Mouse (Mus musculus): Measurements from ENCODE around the gene Col25a1. TPM values are rescaled to one million over a fixed set of nuclear protein-coding genes. Genes with fewer than 3 reads are reported as not detected.
A peak's percentile ranks its signal among the peaks of the same experiment; 100 is the strongest.

Col25a1 gene
- polyA plus RNA-seq, 1 experiment from 2014 or later, result 6.3 TPM

GRCm38 (mm10) chr3:130370167-130370566 lies 238.9 kb downstream of the Col25a1 start:
- no peaks in the 10 kb centered on the region for H3K4me1 ChIP-seq (replicated peaks; ENCODE audit: control insufficient read depth, insufficient read depth, low read length)
- DNase-seq (ENCODE audit: low spot score) (no peak), ATAC-seq (ENCODE audit: low FRiP score) (no peak)
- no peaks in the 10 kb centered on the region for H3K27me3 ChIP-seq (ENCODE audit: control insufficient read depth, insufficient read depth, low read length)
- H3K4me2 ChIP-seq (replicated peaks), result no peak overlapping the region
- H3K9ac ChIP-seq, result no peak overlapping the region
- no peak overlapping the region for H3K27ac ChIP-seq
- H3K4me3 ChIP-seq (replicated peaks; ENCODE audit: low read length), result no peak overlapping the region
- WGBS, result 77% methylated on average over 5 of the region's 5 CpGs
- H3K36me3 ChIP-seq (replicated peaks; ENCODE audit: control insufficient read depth, insufficient read depth), result no peaks in the 10 kb centered on the region
- H3K9me3 ChIP-seq (ENCODE audit: control insufficient read depth, low read length), result no peaks in the 10 kb centered on the region

DNA sequence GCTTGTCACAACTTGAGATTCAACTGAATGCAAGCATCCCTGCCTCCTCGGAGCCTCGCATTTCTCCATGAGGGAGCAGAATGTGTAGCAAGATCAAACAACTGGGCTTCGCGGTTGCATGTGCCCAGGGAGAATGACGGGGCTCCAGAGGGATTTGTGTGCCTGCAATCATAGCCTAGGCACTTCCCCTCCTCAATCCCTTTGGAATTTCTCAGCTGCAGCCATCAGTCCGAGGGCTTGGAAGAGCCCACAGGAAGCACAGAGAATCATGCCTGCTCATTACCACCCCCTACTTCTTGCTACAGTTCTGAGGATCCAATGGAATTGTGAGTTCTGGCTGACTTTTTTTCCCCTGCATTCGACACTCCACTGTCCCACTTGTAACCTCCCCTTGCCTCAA lies 241.8 kb downstream of the Col25a1 start:
- Histone ChIP-seq H3K9ac (no peak overlapping the region), H3K27ac (no peak overlapping the region), H3K9me3 (ENCODE audit: control insufficient read depth, low read length) (no peaks in the 10 kb centered on the region), H3K4me2 (replicated peaks) (no peak overlapping the region), H3K36me3 (replicated peaks; ENCODE audit: control insufficient read depth, insufficient read depth) (no peaks in the 10 kb centered on the region), H3K4me3 (replicated peaks; ENCODE audit: low read length) (no peak overlapping the region), H3K4me1 (replicated peaks; ENCODE audit: control insufficient read depth, insufficient read depth, low read length) (no peaks in the 10 kb centered on the region), H3K27me3 (ENCODE audit: control insufficient read depth, insufficient read depth, low read length) (no peaks in the 10 kb centered on the region)
- no peak for ATAC-seq (ENCODE audit: low FRiP score)
- DNase-seq (ENCODE audit: low spot score), result no peak
- 75% methylated on average over 7 of the region's 7 CpGs for whole genome bisulfite sequencing

DNA sequence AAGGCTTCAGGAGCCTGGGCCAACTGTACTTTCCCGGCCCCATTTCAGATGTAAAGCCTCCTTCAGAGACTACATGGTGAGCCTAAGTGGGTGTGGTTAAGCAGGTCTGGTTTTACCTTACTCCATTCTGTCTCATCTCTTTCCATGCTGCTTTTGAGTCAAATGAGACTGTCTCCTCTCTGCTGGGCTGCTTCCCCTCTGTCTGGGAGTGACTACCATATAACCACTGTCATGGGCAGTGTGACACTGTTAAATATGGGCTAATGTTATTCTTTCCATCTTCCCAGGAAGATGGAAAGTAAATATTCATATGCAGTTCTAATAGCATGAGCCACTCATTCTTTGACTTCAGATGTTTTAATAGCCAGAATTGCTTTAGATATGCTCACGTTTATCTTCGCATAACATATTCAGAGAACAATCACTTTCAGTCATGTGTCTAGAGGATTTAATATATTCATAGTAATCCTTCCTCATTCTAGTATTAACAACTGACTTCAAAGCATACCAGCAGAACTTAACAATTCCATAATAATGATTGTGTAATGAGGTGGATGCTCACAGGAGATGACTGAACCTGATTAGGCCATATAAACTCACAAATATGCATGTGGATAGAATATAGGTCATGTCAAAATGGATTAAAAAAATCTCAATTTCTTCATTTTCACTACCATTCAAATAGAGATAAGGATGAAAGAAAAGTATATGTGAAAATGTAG lies 243.5 kb downstream of the Col25a1 start:
- H3K36me3 ChIP-seq (replicated peaks; ENCODE audit: control insufficient read depth, insufficient read depth), result no peaks in the 10 kb centered on the region
- DNase-seq (ENCODE audit: low spot score) (no peak), ATAC-seq (ENCODE audit: low FRiP score) (no peak)
- no peak overlapping the region for H3K4me2 ChIP-seq (replicated peaks)
- WGBS, result 85% methylated on average over 3 of the region's 3 CpGs
- no peak overlapping the region for H3K27ac ChIP-seq
- no peaks in the 10 kb centered on the region for H3K9me3 ChIP-seq (ENCODE audit: control insufficient read depth, low read length)
- no peaks in the 10 kb centered on the region for H3K4me1 ChIP-seq (replicated peaks; ENCODE audit: control insufficient read depth, insufficient read depth, low read length)
- no peak overlapping the region for H3K4me3 ChIP-seq (replicated peaks; ENCODE audit: low read length)
- no peaks in the 10 kb centered on the region for H3K27me3 ChIP-seq (ENCODE audit: control insufficient read depth, insufficient read depth, low read length)
- no peak overlapping the region for H3K9ac ChIP-seq

- WGBS, result 96% methylated on average over 5 of the region's 5 CpGs
- no peak overlapping the region for H3K27ac ChIP-seq
- no peaks in the 10 kb centered on the region for H3K36me3 ChIP-seq (replicated peaks; ENCODE audit: control insufficient read depth, insufficient read depth)
- no peaks in the 10 kb centered on the region for H3K9me3 ChIP-seq (ENCODE audit: control insufficient read depth, low read length)
- H3K9ac ChIP-seq, result no peak overlapping the region
- no peak overlapping the region for H3K4me3 ChIP-seq (replicated peaks; ENCODE audit: low read length)
- ATAC-seq (ENCODE audit: low FRiP score), result no peak
- no peak for DNase-seq (ENCODE audit: low spot score)
- no peaks in the 10 kb centered on the region for H3K27me3 ChIP-seq (ENCODE audit: control insufficient read depth, insufficient read depth, low read length)
- H3K4me2 ChIP-seq (replicated peaks), result no peak overlapping the region
- no peaks in the 10 kb centered on the region for H3K4me1 ChIP-seq (replicated peaks; ENCODE audit: control insufficient read depth, insufficient read depth, low read length)
Observed at GRCm38 (mm10) chr3:130377786-130378185, 246.5 kb downstream of the Col25a1 start.

- no peak for ATAC-seq (ENCODE audit: low FRiP score)
- no peaks in the 10 kb centered on the region for H3K36me3 ChIP-seq (replicated peaks; ENCODE audit: control insufficient read depth, insufficient read depth)
- H3K4me1 ChIP-seq (replicated peaks; ENCODE audit: control insufficient read depth, insufficient read depth, low read length), result no peaks in the 10 kb centered on the region
- DNase-seq (ENCODE audit: low spot score), result no peak
- WGBS, result 33% methylated on average over 9 of the region's 9 CpGs
- H3K9me3 ChIP-seq (ENCODE audit: control insufficient read depth, low read length), result no peaks in the 10 kb centered on the region
- H3K4me3 ChIP-seq (replicated peaks; ENCODE audit: low read length), result no peak overlapping the region
- no peak overlapping the region for H3K27ac ChIP-seq
- H3K4me2 ChIP-seq (replicated peaks), result no peak overlapping the region
- no peak overlapping the region for H3K9ac ChIP-seq
- H3K27me3 ChIP-seq (ENCODE audit: control insufficient read depth, insufficient read depth, low read length), result no peaks in the 10 kb centered on the region
Observed at GRCm38 (mm10) chr3:130378626-130379025, 247.3 kb downstream of the Col25a1 start.

- Histone ChIP-seq H3K4me3 (replicated peaks; ENCODE audit: low read length) (no peak overlapping the region), H3K4me2 (replicated peaks) (no peak overlapping the region), H3K9ac (no peak overlapping the region), H3K27ac (peak overlapping the region; percentile 9; the same call in 1 of the 2 replicates), H3K27me3 (ENCODE audit: control insufficient read depth, insufficient read depth, low read length) (no peaks in the 10 kb centered on the region), H3K4me1 (replicated peaks; ENCODE audit: control insufficient read depth, insufficient read depth, low read length) (no peaks in the 10 kb centered on the region), H3K36me3 (replicated peaks; ENCODE audit: control insufficient read depth, insufficient read depth) (no peaks in the 10 kb centered on the region), H3K9me3 (ENCODE audit: control insufficient read depth, low read length) (no peaks in the 10 kb centered on the region)
- 66% methylated on average over 5 of the region's 5 CpGs for WGBS
- ATAC-seq (ENCODE audit: low FRiP score), result no peak
- DNase-seq (ENCODE audit: low spot score), result no peak
Observed at GRCm38 (mm10) chr3:130380299-130380845, 249.1 kb downstream of the Col25a1 start.

- WGBS, result 90% methylated on average over 5 of the region's 5 CpGs
- Histone ChIP-seq H3K27me3 (ENCODE audit: control insufficient read depth, insufficient read depth, low read length) (no peaks in the 10 kb centered on the region), H3K27ac (no peak overlapping the region), H3K9me3 (ENCODE audit: control insufficient read depth, low read length) (no peaks in the 10 kb centered on the region), H3K9ac (no peak overlapping the region), H3K36me3 (replicated peaks; ENCODE audit: control insufficient read depth, insufficient read depth) (no peaks in the 10 kb centered on the region), H3K4me2 (replicated peaks) (no peak overlapping the region), H3K4me1 (replicated peaks; ENCODE audit: control insufficient read depth, insufficient read depth, low read length) (no peaks in the 10 kb centered on the region), H3K4me3 (replicated peaks; ENCODE audit: low read length) (no peak overlapping the region)
- no peak for DNase-seq (ENCODE audit: low spot score)
- ATAC-seq (ENCODE audit: low FRiP score), result no peak
Observed at GRCm38 (mm10) chr3:130381691-130382090, 250.4 kb downstream of the Col25a1 start.

DNA sequence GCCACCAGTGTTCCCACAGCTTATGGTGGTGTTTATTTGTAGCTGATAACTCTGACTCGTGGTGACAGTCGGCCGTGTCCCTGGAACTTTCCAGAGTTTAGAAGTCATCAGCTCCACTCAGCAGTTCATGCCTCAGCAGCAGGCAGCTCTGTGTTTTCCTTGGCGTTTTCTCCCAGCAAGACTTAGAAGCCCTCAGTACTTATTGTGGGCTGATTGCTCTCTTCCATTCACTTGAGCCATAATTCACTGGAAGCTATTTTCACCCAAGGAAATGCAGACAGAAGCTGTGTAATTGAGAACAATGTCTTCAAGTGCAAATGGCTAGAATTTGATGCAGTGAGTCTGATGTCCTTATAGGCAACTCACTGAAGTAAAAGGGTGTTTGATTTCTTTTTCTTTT lies 254.6 kb downstream of the Col25a1 start:
- H3K27me3 ChIP-seq (ENCODE audit: control insufficient read depth, insufficient read depth, low read length), result no peaks in the 10 kb centered on the region
- H3K4me2 ChIP-seq (replicated peaks), result no peak overlapping the region
- DNase-seq (ENCODE audit: low spot score) (no peak), ATAC-seq (ENCODE audit: low FRiP score) (no peak)
- no peak overlapping the region for H3K4me3 ChIP-seq (replicated peaks; ENCODE audit: low read length)
- no peak overlapping the region for H3K27ac ChIP-seq
- H3K4me1 ChIP-seq (replicated peaks; ENCODE audit: control insufficient read depth, insufficient read depth, low read length), result no peaks in the 10 kb centered on the region
- no peak overlapping the region for H3K9ac ChIP-seq
- 63% methylated on average over 4 of the region's 4 CpGs for WGBS
- no peaks in the 10 kb centered on the region for H3K9me3 ChIP-seq (ENCODE audit: control insufficient read depth, low read length)
- H3K36me3 ChIP-seq (replicated peaks; ENCODE audit: control insufficient read depth, insufficient read depth), result no peaks in the 10 kb centered on the region

GRCm38 (mm10) chr3:130387156-130387555 lies 255.9 kb downstream of the Col25a1 start:
- no peak overlapping the region for H3K4me3 ChIP-seq (replicated peaks; ENCODE audit: low read length)
- DNase-seq (ENCODE audit: low spot score), result no peak
- H3K4me1 ChIP-seq (replicated peaks; ENCODE audit: control insufficient read depth, insufficient read depth, low read length), result no peaks in the 10 kb centered on the region
- no peaks in the 10 kb centered on the region for H3K27me3 ChIP-seq (ENCODE audit: control insufficient read depth, insufficient read depth, low read length)
- H3K36me3 ChIP-seq (replicated peaks; ENCODE audit: control insufficient read depth, insufficient read depth), result no peaks in the 10 kb centered on the region
- ATAC-seq (ENCODE audit: low FRiP score), result no peak
- no peak overlapping the region for H3K9ac ChIP-seq
- WGBS, result 85% methylated on average over 4 of the region's 4 CpGs
- no peak overlapping the region for H3K27ac ChIP-seq
- H3K4me2 ChIP-seq (replicated peaks), result no peak overlapping the region
- H3K9me3 ChIP-seq (ENCODE audit: control insufficient read depth, low read length), result no peaks in the 10 kb centered on the region

Data from hindbrain, embryonic 14.5 days (tissue).